Mouse (Mus musculus) thymus, adult 2 months (tissue): ENCODE data around the gene Cryl1. TPM values are rescaled to one million over a fixed set of nuclear protein-coding genes. Genes with fewer than 3 reads are reported as not detected.

Experiments used
- DNase-seq: peaks from one replicate; pipeline ENCODE4 v3.0.0; 2021
- H3K27ac ChIP-seq: fragments of 200-500 bp; 2 replicates; pipeline ENCODE4 v1.5.1; 2012; ENCODE audit warnings: low read length, control low read depth; ENCODE audit not compliant: control insufficient read depth, insufficient read depth
- H3K27me3 ChIP-seq: fragments of 200-500 bp; 2 replicates; pipeline ENCODE4 v1.6.1; 2012; ENCODE audit warnings: mild to moderate bottlenecking, low read length, moderate library complexity, mixed read lengths; ENCODE audit not compliant: control insufficient read depth, insufficient read depth
- H3K36me3 ChIP-seq: fragments of 200-500 bp; 2 replicates; pipeline ENCODE4 v1.6.1; 2012; ENCODE audit warnings: mild to moderate bottlenecking, low read length, moderate library complexity; ENCODE audit not compliant: control insufficient read depth, insufficient read depth
- H3K4me1 ChIP-seq: fragments of 200-500 bp; replicated peaks from 2 replicates; pipeline ENCODE4 v1.6.1; 2012; ENCODE audit warnings: low read length; ENCODE audit not compliant: control insufficient read depth, insufficient read depth
- H3K4me3 ChIP-seq: fragments of 200-500 bp; 2 replicates; pipeline ENCODE4 v1.5.1; 2012; ENCODE audit warnings: mild to moderate bottlenecking, low read length, control low read depth, moderate library complexity; ENCODE audit not compliant: control insufficient read depth, insufficient read depth
- CTCF ChIP-seq: fragments of 200-500 bp; IDR thresholded peaks from 2 replicates; pipeline ENCODE4 v1.5.1; 2012; ENCODE audit warnings: mild to moderate bottlenecking, control low read depth, low read length, moderate library complexity, borderline replicate concordance; ENCODE audit not compliant: control insufficient read depth, poor library complexity, insufficient read depth; ENCODE audit errors: extremely low read depth
- POLR2A ChIP-seq: fragments of 200-500 bp; IDR thresholded peaks from 2 replicates; pipeline ENCODE4 v1.6.1; 2012; ENCODE audit warnings: mild to moderate bottlenecking, low read length, control low read depth, moderate library complexity; ENCODE audit not compliant: control insufficient read depth, poor library complexity, insufficient read depth; ENCODE audit errors: extremely low read depth
- WGBS: fragments of 180-500 bp; shearing (Covaris S2); methylation state at CpG from one replicate; pipeline ENCODE4 v1.1.7; 2018; 5-methylcytosine and 5-hydroxymethylcytosine counted together
- polyA plus RNA-seq: library from polyadenylated mRNA; depleted of rRNA; stranded (reverse); fragments of >200 nt; gene quantifications from 2 replicates; pipeline ENCODE4 v1.2.3, GENCODE M21; 2012; rRNA removed

The Cryl1 gene
- polyA plus RNA-seq = 33.3 and 40.1 TPM in 2 replicates

- 0 out of 2 replicates have a peak, but pooled peaks cover 6% of the 10 kb centered on the region for H3K4me1 ChIP-seq
- TF ChIP-seq POLR2A = peak; percentile 82
- TF ChIP-seq CTCF = peak; percentile 70; the same call in 1 of the 2 replicates
- no peaks in the 10 kb centered on the region for H3K27me3 ChIP-seq
- WGBS = 3% methylated on average over 43 of the region's 43 CpGs
- H3K36me3 ChIP-seq = no peaks in the 10 kb centered on the region
- H3K4me3 ChIP-seq = peak within 1 kb of the TSS; percentile 69
- H3K27ac ChIP-seq = no peak within 1 kb of the TSS; the same call in 1 of the 2 replicates
- DNase-seq = peak; percentile 99
Observed at GRCm38 (mm10) chr14:57398065-57398757, at the start of gene Cryl1. Cryl1 (minus strand) TSS chr14:57398529.

GRCm38 (mm10) chr14:57430451-57430850 lies 32.1 kb upstream of the Cryl1 start:
- no peak for TF ChIP-seq POLR2A
- TF ChIP-seq CTCF = no peak
- WGBS = 94% methylated on average over 2 of the region's 2 CpGs
- H3K36me3 ChIP-seq = no peaks in the 10 kb centered on the region
- no peaks in the 10 kb centered on the region for H3K4me1 ChIP-seq
- H3K27ac ChIP-seq = no peak overlapping the region
- no peak for DNase-seq
- H3K4me3 ChIP-seq = no peak overlapping the region
- no peaks in the 10 kb centered on the region for H3K27me3 ChIP-seq

GRCm38 (mm10) chr14:57424212-57424561 lies 25.9 kb upstream of the Cryl1 start:
- H3K27ac ChIP-seq = no peak overlapping the region
- no peak; the same call in 1 of the 2 replicates for TF ChIP-seq POLR2A
- TF ChIP-seq CTCF = no peak
- H3K4me3 ChIP-seq = peak overlapping the region; percentile 67
- no peak for DNase-seq
- H3K4me1 ChIP-seq = no peaks in the 10 kb centered on the region
- no peaks in the 10 kb centered on the region for H3K27me3 ChIP-seq
- WGBS = 1% methylated on average over 24 of the region's 24 CpGs
- no peaks in the 10 kb centered on the region for H3K36me3 ChIP-seq

- WGBS = 3% methylated on average over 42 of the region's 42 CpGs
- H3K36me3 ChIP-seq = no peaks in the 10 kb centered on the region
- no peaks in the 10 kb centered on the region for H3K27me3 ChIP-seq
- no peak within 1 kb of the TSS for H3K27ac ChIP-seq
- no peaks in the 10 kb centered on the region for H3K4me1 ChIP-seq
- H3K4me3 ChIP-seq = peak within 1 kb of the TSS; percentile 67
- DNase-seq = peak; percentile 85
- TF ChIP-seq POLR2A = peak; percentile 59
- TF ChIP-seq CTCF = no peak
Observed at GRCm38 (mm10) chr14:57423432-57424211, 25.3 kb upstream of the Cryl1 start, which contains the start of gene Ift88. Ift88 (plus strand) TSS chr14:57424062.

- H3K27ac ChIP-seq = no peak overlapping the region
- no peak for DNase-seq
- H3K27me3 ChIP-seq = no peaks in the 10 kb centered on the region
- no peak for TF ChIP-seq POLR2A
- TF ChIP-seq CTCF = no peak
- H3K4me1 ChIP-seq = no peaks in the 10 kb centered on the region
- no peak overlapping the region for H3K4me3 ChIP-seq
- WGBS = 75% methylated on average over 2 of the region's 2 CpGs
- no peaks in the 10 kb centered on the region for H3K36me3 ChIP-seq
Observed at GRCm38 (mm10) chr14:57417187-57417586, 18.9 kb upstream of the Cryl1 start.

- no peaks in the 10 kb centered on the region for H3K36me3 ChIP-seq
- DNase-seq = no peak
- 89% methylated on average over 7 of the region's 7 CpGs for WGBS
- H3K4me3 ChIP-seq = no peak overlapping the region
- no peaks in the 10 kb centered on the region for H3K4me1 ChIP-seq
- no peak overlapping the region for H3K27ac ChIP-seq
- TF ChIP-seq CTCF (no peak), POLR2A (no peak)
- no peaks in the 10 kb centered on the region for H3K27me3 ChIP-seq
Observed at GRCm38 (mm10) chr14:57412166-57412565, 13.8 kb upstream of the Cryl1 start.
